11 mouse cellular contexts compared by ENCODE assay signal in the genomic region with DNA sequence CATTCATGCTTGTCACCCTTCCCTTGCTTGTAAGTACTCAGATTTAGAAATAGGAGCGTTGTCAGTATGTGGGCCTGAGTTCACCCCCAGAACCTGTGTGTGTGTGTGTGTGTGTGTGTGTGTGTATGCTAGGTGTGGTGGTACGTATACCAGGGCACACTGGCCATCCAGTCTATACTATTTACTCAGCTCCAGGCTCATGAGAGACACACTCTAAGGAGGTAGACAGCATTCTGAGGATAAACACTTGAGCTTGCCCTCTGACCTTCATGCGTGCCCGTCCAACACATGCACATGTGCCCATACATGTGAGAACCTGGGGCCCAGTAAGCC.
DNase-seq lines count a peak whose midpoint lies in the region; ATAC-seq and TF ChIP-seq lines count a peak whose summit lies in the region.
"Had no signal": no experiment of that assay in that cellular context is flagged by ENCODE, and none has a peak within 500 bp of the region (broad histone marks: within the 10 kb centered on the region; RNA-seq: fewer than 3 reads in every experiment).

No protein-coding gene starts in this region.

- no peak overlapping the region for H3K9ac ChIP-seq in forebrain, embryonic 11.5 days (ENCODE audit: low read length)
- no peak overlapping the region for H3K9ac ChIP-seq in forebrain, postnatal 0 days
- H3K9ac ChIP-seq in lung, embryonic 14.5 days: no peak overlapping the region
- no peak overlapping the region for H3K9ac ChIP-seq in intestine, embryonic 16.5 days (ENCODE audit: low read depth, low read length)
- H3K9ac ChIP-seq in neural tube, embryonic 13.5 days: no peak overlapping the region

- H3K9me3 ChIP-seq in forebrain, embryonic 11.5 days (ENCODE audit: control insufficient read depth, low read length): no peaks in the 10 kb centered on the region
- no peaks in the 10 kb centered on the region for H3K9me3 ChIP-seq in forebrain, postnatal 0 days (ENCODE audit: low read length)
- no peaks in the 10 kb centered on the region for H3K9me3 ChIP-seq in lung, embryonic 14.5 days (ENCODE audit: low read depth, low read length)
- no peaks in the 10 kb centered on the region for H3K9me3 ChIP-seq in intestine, embryonic 16.5 days (ENCODE audit: control insufficient read depth, low read length)
- H3K9me3 ChIP-seq in neural tube, embryonic 13.5 days: no peaks in the 10 kb centered on the region
- H3K9me3 ChIP-seq: embryonic facial prominence, embryonic 10.5 days had no signal

- no peaks in the 10 kb centered on the region for H3K36me3 ChIP-seq in forebrain, embryonic 11.5 days (ENCODE audit: control insufficient read depth, insufficient read depth, low read length)
- no peaks in the 10 kb centered on the region for H3K36me3 ChIP-seq in forebrain, postnatal 0 days (ENCODE audit: insufficient read depth)
- H3K36me3 ChIP-seq in lung, embryonic 14.5 days (ENCODE audit: insufficient read depth): peaks cover 1% of the 10 kb centered on the region; the same call in 1 of the 2 replicates
- H3K36me3 ChIP-seq in intestine, embryonic 16.5 days (ENCODE audit: control insufficient read depth, insufficient read depth, low read length): no peaks in the 10 kb centered on the region
- no peaks in the 10 kb centered on the region for H3K36me3 ChIP-seq in neural tube, embryonic 13.5 days

- no peak for DNase-seq in forebrain, embryonic 11.5 days (ENCODE audit: low spot score)
- no peak for DNase-seq in forebrain, postnatal 0 days
- DNase-seq in lung, embryonic 14.5 days: no peak
- DNase-seq in lung, postnatal 4 days: no peak
- no peak for DNase-seq in heart, adult 8-10 months (ENCODE audit: low spot score)
- no peak for DNase-seq in layer of hippocampus, postnatal 14 days (ENCODE audit: low spot score in 2 of 2)

- H3K4me3 ChIP-seq in forebrain, embryonic 11.5 days (ENCODE audit: low read depth, low read length): no peak overlapping the region
- H3K4me3 ChIP-seq in forebrain, postnatal 0 days (ENCODE audit: low read depth, low read length): no peak overlapping the region
- H3K4me3 ChIP-seq in lung, embryonic 14.5 days (ENCODE audit: low read depth, low read length): no peak overlapping the region
- H3K4me3 ChIP-seq in intestine, embryonic 16.5 days (ENCODE audit: low read length): no peak overlapping the region
- H3K4me3 ChIP-seq in neural tube, embryonic 13.5 days: no peak overlapping the region
- H3K4me3 ChIP-seq: embryonic facial prominence, embryonic 10.5 days; gastrocnemius, adult 2 months had no signal

- WGBS in forebrain, embryonic 11.5 days: 79% methylated on average over 4 of the region's 4 CpGs
- 80% methylated on average over 4 of the region's 4 CpGs for WGBS in forebrain, postnatal 0 days
- WGBS in lung, embryonic 14.5 days: 79% methylated on average over 4 of the region's 4 CpGs
- 76% methylated on average over 4 of the region's 4 CpGs for WGBS in intestine, embryonic 16.5 days
- WGBS in neural tube, embryonic 13.5 days: 87% methylated on average over 4 of the region's 4 CpGs

- H3K4me2 ChIP-seq in forebrain, embryonic 11.5 days (ENCODE audit: low read depth, low read length, severe bottlenecking): no peak overlapping the region
- H3K4me2 ChIP-seq in forebrain, postnatal 0 days (ENCODE audit: low read depth): no peak overlapping the region
- H3K4me2 ChIP-seq in lung, embryonic 14.5 days: no peak overlapping the region
- no peak overlapping the region for H3K4me2 ChIP-seq in intestine, embryonic 16.5 days (ENCODE audit: low read depth, low read length)
- no peak overlapping the region for H3K4me2 ChIP-seq in neural tube, embryonic 13.5 days

- no peaks in the 10 kb centered on the region for H3K4me1 ChIP-seq in forebrain, embryonic 11.5 days (replicated peaks; ENCODE audit: control insufficient read depth, insufficient read depth, low read length)
- H3K4me1 ChIP-seq in forebrain, postnatal 0 days (ENCODE audit: insufficient read depth): no peaks in the 10 kb centered on the region
- H3K4me1 ChIP-seq in lung, embryonic 14.5 days (ENCODE audit: insufficient read depth): no peaks in the 10 kb centered on the region
- peaks cover 16% of the 10 kb centered on the region for H3K4me1 ChIP-seq in intestine, embryonic 16.5 days (ENCODE audit: control insufficient read depth, insufficient read depth, low read length)
- H3K4me1 ChIP-seq in neural tube, embryonic 13.5 days (replicated peaks): no peaks in the 10 kb centered on the region
- H3K4me1 ChIP-seq: embryonic facial prominence, embryonic 10.5 days had no signal

- H3K27ac ChIP-seq in forebrain, embryonic 11.5 days (ENCODE audit: low read depth, low read length): no peak overlapping the region
- H3K27ac ChIP-seq in forebrain, postnatal 0 days (ENCODE audit: low read depth, low read length): no peak overlapping the region
- no peak overlapping the region for H3K27ac ChIP-seq in lung, embryonic 14.5 days (ENCODE audit: low read depth)
- H3K27ac ChIP-seq in intestine, embryonic 16.5 days (ENCODE audit: low read length): no peak overlapping the region
- no peak overlapping the region for H3K27ac ChIP-seq in neural tube, embryonic 13.5 days (replicated peaks)
- H3K27ac ChIP-seq: embryonic facial prominence, embryonic 10.5 days; gastrocnemius, adult 2 months had no signal

- peak; percentile 23; the same call in 1 of the 2 replicates for ATAC-seq in forebrain, embryonic 11.5 days (replicated peaks; ENCODE audit: low FRiP score)
- ATAC-seq in forebrain, postnatal 0 days: no peak
- ATAC-seq in lung, embryonic 14.5 days (ENCODE audit: insufficient read depth): peak; percentile 46; the same call in 1 of the 2 replicates
- ATAC-seq in intestine, embryonic 16.5 days: 0 out of 2 replicates have a peak, but pooled peaks have one; percentile 5
- ATAC-seq in neural tube, embryonic 13.5 days (ENCODE audit: low read depth): peak; percentile 32; the same call in 1 of the 2 replicates
- ATAC-seq: inflammation-experienced regulatory T-cells, adult 6 months had no signal

- no peaks in the 10 kb centered on the region for H3K27me3 ChIP-seq in forebrain, embryonic 11.5 days (ENCODE audit: control insufficient read depth, insufficient read depth, low read length)
- peaks cover 4% of the 10 kb centered on the region; the same call in 1 of the 2 replicates for H3K27me3 ChIP-seq in forebrain, postnatal 0 days (ENCODE audit: insufficient read depth, low read length)
- H3K27me3 ChIP-seq in lung, embryonic 14.5 days (ENCODE audit: insufficient read depth, low read length): no peaks in the 10 kb centered on the region
- H3K27me3 ChIP-seq in intestine, embryonic 16.5 days (replicated peaks; ENCODE audit: control insufficient read depth, insufficient read depth, low read length): no peaks in the 10 kb centered on the region
- no peaks in the 10 kb centered on the region for H3K27me3 ChIP-seq in neural tube, embryonic 13.5 days

- TF ChIP-seq CTCF in forebrain, postnatal 0 days (IDR thresholded peaks at IDR 0.05; ENCODE audit: low read depth): no peak
- no peak for TF ChIP-seq CTCF in lung, embryonic 14.5 days (IDR thresholded peaks at IDR 0.05; ENCODE audit: low read depth)
